Mouse (Mus musculus): ENCODE data around the gene Mfsd12. TPM values are rescaled to one million over a fixed set of nuclear protein-coding genes. Genes with fewer than 3 reads are reported as not detected.

Mfsd12 gene
- polyA plus RNA-seq, 1 experiment: 86.2 TPM

GRCm38 (mm10) chr10:81351678-81352291 is 5.5 kb upstream of the Mfsd12 start:
- TF ChIP-seq CTCF (IDR thresholded peaks at IDR 0.05; ENCODE audit: low read depth, low read length) (no peak), POLR2A (IDR thresholded peaks at IDR 0.05; ENCODE audit: borderline replicate concordance, low read depth, low read length) (no peak)
- peak overlapping the region; percentile 7; the same call in 1 of the 2 replicates for H3K4me3 ChIP-seq (ENCODE audit: insufficient read depth, low read length)
- peak overlapping the region; percentile 59 for H3K27ac ChIP-seq (ENCODE audit: insufficient read depth, low read depth, low read length)
- peaks cover 40% of the 10 kb centered on the region for H3K4me1 ChIP-seq (ENCODE audit: control insufficient read depth, insufficient read depth, low read length)

GRCm38 (mm10) chr10:81354738-81355477 is 2.4 kb upstream of the Mfsd12 start:
- TF ChIP-seq POLR2A (IDR thresholded peaks at IDR 0.05; ENCODE audit: borderline replicate concordance, low read depth, low read length): no peak
- no peak for TF ChIP-seq CTCF (IDR thresholded peaks at IDR 0.05; ENCODE audit: low read depth, low read length)
- Histone ChIP-seq H3K27ac (ENCODE audit: insufficient read depth, low read depth, low read length) (peak overlapping the region; percentile 98), H3K4me3 (ENCODE audit: insufficient read depth, low read length) (no peak overlapping the region), H3K4me1 (ENCODE audit: control insufficient read depth, insufficient read depth, low read length) (peaks cover 40% of the 10 kb centered on the region)

- Histone ChIP-seq H3K4me1 (ENCODE audit: control insufficient read depth, insufficient read depth, low read length) (peaks cover 40% of the 10 kb centered on the region), H3K27ac (ENCODE audit: insufficient read depth, low read depth, low read length) (peak overlapping the region; percentile 98), H3K4me3 (ENCODE audit: insufficient read depth, low read length) (no peak overlapping the region)
- no peak for TF ChIP-seq POLR2A (IDR thresholded peaks at IDR 0.05; ENCODE audit: borderline replicate concordance, low read depth, low read length)
- TF ChIP-seq CTCF (IDR thresholded peaks at IDR 0.05; ENCODE audit: low read depth, low read length): no peak
Observed at GRCm38 (mm10) chr10:81355533-81355932, 1.8 kb upstream of the Mfsd12 start.

- Histone ChIP-seq H3K4me1 (ENCODE audit: control insufficient read depth, insufficient read depth, low read length) (peaks cover 41% of the 10 kb centered on the region), H3K4me3 (ENCODE audit: insufficient read depth, low read length) (peak overlapping the region; percentile 66), H3K27ac (ENCODE audit: insufficient read depth, low read depth, low read length) (peak overlapping the region; percentile 98)
- TF ChIP-seq CTCF (IDR thresholded peaks at IDR 0.05; ENCODE audit: low read depth, low read length) (no peak), POLR2A (IDR thresholded peaks at IDR 0.05; ENCODE audit: borderline replicate concordance, low read depth, low read length) (no peak)
Observed at GRCm38 (mm10) chr10:81356352-81356990, 820 bp upstream of the Mfsd12 start.

GRCm38 (mm10) chr10:81358209-81358608 is 918 bp downstream of the Mfsd12 start:
- Histone ChIP-seq H3K4me3 (ENCODE audit: insufficient read depth, low read length) (peak overlapping the region; percentile 76), H3K27ac (ENCODE audit: insufficient read depth, low read depth, low read length) (peak overlapping the region; percentile 99), H3K4me1 (ENCODE audit: control insufficient read depth, insufficient read depth, low read length) (peaks cover 40% of the 10 kb centered on the region)
- TF ChIP-seq POLR2A (IDR thresholded peaks at IDR 0.05; ENCODE audit: borderline replicate concordance, low read depth, low read length) (no peak), CTCF (IDR thresholded peaks at IDR 0.05; ENCODE audit: low read depth, low read length) (no peak)

GRCm38 (mm10) chr10:81358841-81359240 is 1.6 kb downstream of the Mfsd12 start:
- peak overlapping the region; percentile 76 for H3K4me3 ChIP-seq (ENCODE audit: insufficient read depth, low read length)
- no peak for TF ChIP-seq POLR2A (IDR thresholded peaks at IDR 0.05; ENCODE audit: borderline replicate concordance, low read depth, low read length)
- TF ChIP-seq CTCF (IDR thresholded peaks at IDR 0.05; ENCODE audit: low read depth, low read length): no peak
- peak overlapping the region; percentile 99 for H3K27ac ChIP-seq (ENCODE audit: insufficient read depth, low read depth, low read length)
- H3K4me1 ChIP-seq (ENCODE audit: control insufficient read depth, insufficient read depth, low read length): peaks cover 37% of the 10 kb centered on the region

GRCm38 (mm10) chr10:81360721-81361120 is 3.4 kb downstream of the Mfsd12 start:
- TF ChIP-seq CTCF (IDR thresholded peaks at IDR 0.05; ENCODE audit: low read depth, low read length) (no peak), POLR2A (IDR thresholded peaks at IDR 0.05; ENCODE audit: borderline replicate concordance, low read depth, low read length) (no peak)
- H3K4me1 ChIP-seq (ENCODE audit: control insufficient read depth, insufficient read depth, low read length): peaks cover 35% of the 10 kb centered on the region
- H3K27ac ChIP-seq (ENCODE audit: insufficient read depth, low read depth, low read length): peak overlapping the region; percentile 99
- H3K4me3 ChIP-seq (ENCODE audit: insufficient read depth, low read length): peak overlapping the region; percentile 76

GRCm38 (mm10) chr10:81362336-81362949 is 5.2 kb downstream of the Mfsd12 start:
- no peak overlapping the region for H3K4me3 ChIP-seq (ENCODE audit: insufficient read depth, low read length)
- peak overlapping the region; percentile 5; the same call in 1 of the 2 replicates for H3K27ac ChIP-seq (ENCODE audit: insufficient read depth, low read depth, low read length)
- peaks cover 30% of the 10 kb centered on the region for H3K4me1 ChIP-seq (ENCODE audit: control insufficient read depth, insufficient read depth, low read length)
- no peak for TF ChIP-seq CTCF (IDR thresholded peaks at IDR 0.05; ENCODE audit: low read depth, low read length)
- no peak for TF ChIP-seq POLR2A (IDR thresholded peaks at IDR 0.05; ENCODE audit: borderline replicate concordance, low read depth, low read length)

GRCm38 (mm10) chr10:81363436-81364346 is 6.4 kb downstream of the Mfsd12 start:
- Histone ChIP-seq H3K4me1 (ENCODE audit: control insufficient read depth, insufficient read depth, low read length) (peaks cover 30% of the 10 kb centered on the region), H3K4me3 (ENCODE audit: insufficient read depth, low read length) (no peak overlapping the region), H3K27ac (ENCODE audit: insufficient read depth, low read depth, low read length) (no peak overlapping the region)
- no peak for TF ChIP-seq CTCF (IDR thresholded peaks at IDR 0.05; ENCODE audit: low read depth, low read length)
- TF ChIP-seq POLR2A (IDR thresholded peaks at IDR 0.05; ENCODE audit: borderline replicate concordance, low read depth, low read length): no peak

Measured in bone marrow macrophage, adult 2 months (primary cell).